Mouse (Mus musculus) right cerebral cortex, adult 18-20 months (tissue): ENCODE results near the gene Mllt11.

Source experiments
- DNase-seq: peaks from one replicate; pipeline ENCODE4 v3.0.0; 2022; ENCODE audit warnings: mixed read lengths

The Mllt11 gene

DNA sequence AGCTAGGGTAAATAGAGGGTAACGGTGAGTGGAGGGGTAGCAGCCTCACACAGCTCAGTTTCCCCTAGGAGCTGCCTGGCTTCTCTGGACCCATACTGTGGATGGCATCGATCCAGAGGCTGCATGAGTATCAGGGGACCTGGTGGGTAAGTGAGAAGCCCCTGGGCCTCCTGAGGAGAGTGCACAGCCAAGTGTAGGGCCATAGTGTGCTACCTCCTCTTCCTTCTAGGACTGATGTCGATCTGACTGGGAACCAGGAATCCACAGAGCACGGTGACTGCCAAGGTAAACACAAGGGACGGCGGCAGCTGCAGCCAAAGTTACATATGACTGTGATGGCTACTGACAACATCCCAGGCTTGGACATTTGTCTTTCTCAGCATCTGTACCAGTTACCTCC lies 60.9 kb downstream of the Mllt11 start:
- DNase-seq: no peak

DNA sequence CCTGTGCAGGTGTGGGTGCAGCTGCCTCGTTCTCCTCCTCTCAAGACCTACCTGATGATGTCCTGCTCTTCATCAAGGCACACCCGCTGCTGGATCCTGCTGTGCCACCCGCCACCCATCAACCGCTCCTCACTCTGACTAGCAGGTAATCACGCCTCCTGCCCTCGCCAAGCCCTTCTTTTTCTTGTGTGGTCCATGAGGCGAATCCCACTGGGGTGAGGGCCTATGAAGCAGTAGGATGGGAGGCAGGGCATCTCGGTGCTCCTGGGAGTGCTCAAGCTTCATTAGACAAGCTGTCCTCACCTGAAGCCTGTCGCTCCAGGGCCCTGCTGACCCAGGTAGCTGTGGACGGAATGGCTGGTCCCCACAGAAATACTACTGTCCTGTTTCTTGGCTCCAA lies 62.0 kb downstream of the Mllt11 start:
- DNase-seq: no peak
